Mouse (Mus musculus) lung, adult 2 months (tissue): ENCODE measurements around the gene Cwc22. TPM values are rescaled to one million over a fixed set of nuclear protein-coding genes. Genes with fewer than 3 reads are reported as not detected.

ENCODE experiments used
- DNase-seq: peaks from one replicate; pipeline ENCODE4 v3.0.0; 2022
- H3K4me1 ChIP-seq: fragments of 200-500 bp; 2 replicates; pipeline ENCODE4 v1.6.1; 2011; ENCODE audit warnings: low read length; ENCODE audit not compliant: control insufficient read depth, insufficient read depth
- H3K4me3 ChIP-seq: fragments of 200-500 bp; replicated peaks from 2 replicates; pipeline ENCODE3; 2011; ENCODE audit warnings: low read depth, mild to moderate bottlenecking, control low read depth, low read length; ENCODE audit errors: extremely low read depth
- CTCF ChIP-seq: fragments of 200-500 bp; IDR thresholded peaks from 2 replicates; pipeline ENCODE4 v1.5.1; 2011; ENCODE audit warnings: mild to moderate bottlenecking, low read length, control low read depth; ENCODE audit not compliant: insufficient read depth
- POLR2A ChIP-seq: fragments of 200-500 bp; IDR thresholded peaks from 2 replicates; pipeline ENCODE4 v1.6.1; 2011; ENCODE audit warnings: low read depth, mild to moderate bottlenecking, control low read depth, low read length, borderline replicate concordance; ENCODE audit errors: extremely low read depth
- WGBS: fragments of 180-500 bp; shearing (Covaris S2); methylation state at CpG from one replicate; pipeline ENCODE4 v1.1.7; 2018; 5-methylcytosine and 5-hydroxymethylcytosine counted together
- polyA plus RNA-seq: library from polyadenylated mRNA; depleted of rRNA; stranded (reverse); fragments of >200 nt; gene quantifications from 2 replicates; pipeline ENCODE4 v1.2.3, GENCODE M21; 2012

Gene Cwc22
- polyA plus RNA-seq, 1 experiment, result 4.9 TPM

- Histone ChIP-seq H3K4me3 (no peak overlapping the region), H3K4me1 (no peaks in the 10 kb centered on the region)
- TF ChIP-seq POLR2A (no peak), CTCF (no peak)
- 90% methylated on average over 6 of the region's 6 CpGs for WGBS
- no peak for DNase-seq
These were observed 61.1 kb downstream of the Cwc22 start for GRCm38 (mm10) chr2:77885036-77885435.

DNA sequence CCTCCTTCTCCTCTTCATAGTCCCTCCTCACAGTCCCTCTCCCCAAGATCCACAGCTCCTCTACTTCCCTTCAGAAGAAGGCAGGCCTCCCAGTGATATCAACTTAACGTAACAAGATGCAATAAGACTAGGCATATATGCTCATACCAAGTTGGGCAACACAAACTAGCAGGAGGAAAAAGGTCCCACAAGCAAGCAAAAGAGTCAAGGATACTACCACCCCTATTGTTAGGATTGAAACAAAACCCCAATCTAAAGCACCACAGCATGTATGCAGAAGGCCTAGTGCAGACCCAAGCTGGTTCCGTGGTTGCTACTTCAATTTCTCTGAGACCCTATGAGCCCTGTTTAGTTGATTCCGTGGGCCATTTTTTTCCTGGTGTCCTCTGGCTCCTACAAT is 61.7 kb downstream of the Cwc22 start:
- TF ChIP-seq POLR2A, result no peak
- no peak for TF ChIP-seq CTCF
- H3K4me3 ChIP-seq, result no peak overlapping the region
- WGBS, result 94% methylated on average over 3 of the region's 3 CpGs
- no peaks in the 10 kb centered on the region for H3K4me1 ChIP-seq
- no peak for DNase-seq

GRCm38 (mm10) chr2:77882961-77883360 is 63.2 kb downstream of the Cwc22 start:
- TF ChIP-seq POLR2A (no peak), CTCF (no peak)
- DNase-seq, result no peak
- no peaks in the 10 kb centered on the region for H3K4me1 ChIP-seq
- WGBS, result 88% methylated on average over 4 of the region's 4 CpGs
- no peak overlapping the region for H3K4me3 ChIP-seq

GRCm38 (mm10) chr2:77881301-77882199 is 64.6 kb downstream of the Cwc22 start:
- no peak for TF ChIP-seq CTCF
- H3K4me1 ChIP-seq, result no peaks in the 10 kb centered on the region
- WGBS, result 71% methylated on average over 5 of the region's 5 CpGs
- H3K4me3 ChIP-seq, result no peak overlapping the region
- DNase-seq, result no peak

DNA sequence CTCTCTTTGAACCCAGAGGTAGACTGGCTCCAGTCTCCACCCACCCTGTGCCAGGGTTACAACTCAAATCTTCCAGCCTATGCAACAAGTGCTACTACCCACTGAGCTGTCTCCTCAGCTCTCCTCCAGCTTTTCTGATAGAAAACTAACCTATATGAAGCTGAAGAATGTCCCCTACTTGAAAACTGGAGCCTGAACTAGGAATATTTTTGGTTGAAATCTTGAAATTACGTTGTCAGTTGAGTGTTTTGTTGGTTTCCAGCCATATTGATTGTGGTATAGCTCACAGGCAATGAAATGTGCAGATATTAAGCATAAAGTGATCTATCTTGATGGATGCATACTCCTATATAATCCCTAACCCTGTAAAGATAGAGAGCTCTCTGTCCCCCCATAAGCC is 65.8 kb downstream of the Cwc22 start:
- DNase-seq, result no peak
- TF ChIP-seq CTCF (no peak), POLR2A (no peak)
- Histone ChIP-seq H3K4me1 (no peaks in the 10 kb centered on the region), H3K4me3 (no peak overlapping the region)
- 67% methylated on average over 1 of the region's 1 CpGs for WGBS

GRCm38 (mm10) chr2:77879736-77880135 is 66.4 kb downstream of the Cwc22 start:
- DNase-seq, result no peak
- H3K4me3 ChIP-seq, result no peak overlapping the region
- WGBS, result 66% methylated on average over 5 of the region's 5 CpGs
- TF ChIP-seq POLR2A (no peak), CTCF (no peak)
- no peaks in the 10 kb centered on the region for H3K4me1 ChIP-seq

DNA sequence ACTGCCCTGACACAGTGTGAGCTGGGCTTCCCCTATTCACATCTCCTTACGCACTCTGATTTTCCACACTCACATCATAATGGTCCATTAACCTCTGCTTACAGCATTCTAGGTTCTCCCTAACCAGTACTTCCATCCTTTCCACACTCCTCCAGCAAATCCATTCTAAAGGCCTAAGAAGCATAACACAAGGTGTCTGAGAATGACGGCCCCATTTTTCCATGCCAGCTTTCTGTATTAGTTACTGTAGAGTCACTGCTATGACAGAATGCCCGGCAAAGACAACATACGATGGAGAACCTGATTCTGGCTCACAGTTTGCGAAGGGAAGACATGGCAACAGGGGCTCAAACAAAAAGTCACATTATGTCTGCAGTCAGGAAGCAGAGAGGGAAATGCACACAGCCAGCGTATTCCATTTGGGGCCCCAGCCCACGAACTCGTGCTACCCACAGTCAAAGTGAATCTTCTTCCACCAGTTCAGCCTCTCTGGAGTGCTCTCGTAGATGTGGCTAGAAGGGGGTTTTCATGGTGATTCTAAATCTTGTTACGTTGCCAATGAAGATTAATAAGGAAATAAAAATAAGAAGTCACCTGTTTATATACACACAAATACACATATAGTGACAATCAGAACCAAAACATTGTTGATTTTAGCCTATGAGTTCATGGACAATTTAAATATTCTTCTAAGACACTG is 68.9 kb downstream of the Cwc22 start:
- no peak for TF ChIP-seq CTCF
- no peak for TF ChIP-seq POLR2A
- 80% methylated on average over 10 of the region's 10 CpGs for whole genome bisulfite sequencing
- H3K4me1 ChIP-seq, result no peaks in the 10 kb centered on the region
- no peak overlapping the region for H3K4me3 ChIP-seq
- DNase-seq, result no peak

DNA sequence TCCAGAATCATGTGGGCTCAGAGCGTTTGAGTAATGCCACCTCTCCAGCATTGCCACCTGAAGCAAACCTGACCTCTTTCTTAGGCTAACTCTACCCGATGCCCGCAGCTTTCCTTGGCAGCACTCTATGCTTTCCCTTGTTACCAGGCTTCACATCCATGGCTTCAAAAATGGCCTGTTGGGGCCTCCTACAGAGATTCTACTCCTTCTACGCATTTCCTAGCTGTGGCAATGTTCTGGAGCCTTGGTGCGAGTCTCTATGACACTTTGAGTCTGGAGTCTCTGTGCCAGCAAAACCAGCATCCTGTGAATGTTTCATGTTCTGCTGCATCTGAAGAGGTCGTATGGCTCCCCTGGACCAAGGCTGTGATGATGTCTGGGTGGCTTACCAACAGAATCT is 69.8 kb downstream of the Cwc22 start:
- WGBS, result 79% methylated on average over 6 of the region's 6 CpGs
- TF ChIP-seq CTCF (no peak), POLR2A (no peak)
- Histone ChIP-seq H3K4me3 (no peak overlapping the region), H3K4me1 (no peaks in the 10 kb centered on the region)
- no peak for DNase-seq

- no peak for DNase-seq
- 92% methylated on average over 4 of the region's 4 CpGs for WGBS
- no peak for TF ChIP-seq POLR2A
- no peak for TF ChIP-seq CTCF
- no peaks in the 10 kb centered on the region for H3K4me1 ChIP-seq
- no peak overlapping the region for H3K4me3 ChIP-seq
These were observed 70.7 kb downstream of the Cwc22 start for GRCm38 (mm10) chr2:77875516-77875915.

GRCm38 (mm10) chr2:77874678-77875077 is 71.5 kb downstream of the Cwc22 start:
- WGBS, result 69% methylated on average over 3 of the region's 3 CpGs
- H3K4me1 ChIP-seq, result no peaks in the 10 kb centered on the region
- DNase-seq, result no peak
- TF ChIP-seq POLR2A (no peak), CTCF (no peak)
- no peak overlapping the region for H3K4me3 ChIP-seq
